Mouse (Mus musculus) adrenal gland, adult (tissue): ENCODE data around the gene Retreg3.
A peak's percentile ranks its signal among the peaks of the same experiment; 100 is the strongest.

ENCODE experiments used
- DNase-seq, 2 experiments: peaks; one replicate each; pipeline ENCODE4 v3.0.0; 2022 to 2023; ENCODE audit warnings: low spot score in 1 of 2; ENCODE audit not compliant: inconsistent age in 2 of 2

Gene Retreg3

DNA sequence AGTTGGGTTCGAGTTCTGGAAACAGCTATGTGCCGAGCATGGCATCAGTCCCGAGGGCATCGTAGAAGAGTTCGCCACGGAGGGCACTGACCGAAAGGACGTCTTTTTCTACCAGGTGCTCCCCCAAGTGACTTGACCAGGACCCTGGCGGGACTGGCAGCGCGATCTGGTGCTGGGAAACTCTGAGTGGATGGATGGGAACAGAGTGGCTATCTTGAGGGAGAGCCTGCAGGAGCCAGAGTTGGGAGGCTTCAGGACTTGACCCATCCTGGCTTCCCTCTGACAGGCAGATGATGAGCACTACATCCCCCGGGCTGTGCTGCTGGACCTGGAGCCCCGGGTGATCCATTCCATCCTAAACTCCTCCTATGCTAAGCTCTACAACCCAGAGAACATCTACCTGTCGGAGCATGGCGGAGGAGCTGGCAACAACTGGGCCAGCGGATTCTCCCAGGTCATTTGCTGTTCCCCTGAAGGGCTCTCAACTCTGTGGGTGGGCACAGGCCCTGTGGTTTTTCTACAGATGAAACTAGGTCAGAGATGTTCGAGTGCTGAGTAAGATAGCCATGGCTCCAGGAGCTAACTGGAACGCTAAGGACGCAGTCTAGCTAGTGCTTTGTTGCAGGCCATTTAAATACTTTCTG, 974 bp upstream of the Retreg3 start:
- no peak for DNase-seq

DNA sequence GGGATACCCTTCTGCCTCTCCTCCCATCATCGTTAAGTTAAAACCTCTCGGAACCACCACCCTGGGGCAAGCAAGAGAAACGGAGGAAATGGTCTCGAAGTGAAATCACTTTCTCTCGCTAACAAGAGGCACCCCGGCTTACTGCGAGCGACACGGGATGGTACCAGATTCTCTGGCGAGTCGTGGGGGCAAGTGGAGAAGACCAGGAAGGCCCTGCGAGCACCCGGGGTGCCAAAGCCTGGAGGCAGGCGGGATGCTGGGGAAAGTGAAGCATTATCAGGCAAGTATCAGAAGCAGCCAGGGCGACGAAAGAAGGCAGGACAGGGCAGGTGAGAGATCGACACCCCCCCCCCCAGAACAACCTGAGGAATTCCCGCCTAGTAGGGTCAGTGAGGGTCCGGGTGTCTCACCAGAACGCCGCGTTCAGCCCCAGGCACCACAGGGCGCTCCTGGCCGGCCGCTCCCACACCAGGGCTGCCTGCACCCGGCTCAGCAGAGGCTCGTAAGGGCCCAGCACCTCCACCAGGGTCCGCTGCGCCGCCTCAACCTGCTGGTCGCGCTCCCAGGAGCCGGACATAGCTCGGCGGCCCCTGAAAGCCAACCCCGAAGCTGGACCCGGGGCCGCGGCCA, 447 bp downstream of the Retreg3 start:
- no peak for DNase-seq

DNA sequence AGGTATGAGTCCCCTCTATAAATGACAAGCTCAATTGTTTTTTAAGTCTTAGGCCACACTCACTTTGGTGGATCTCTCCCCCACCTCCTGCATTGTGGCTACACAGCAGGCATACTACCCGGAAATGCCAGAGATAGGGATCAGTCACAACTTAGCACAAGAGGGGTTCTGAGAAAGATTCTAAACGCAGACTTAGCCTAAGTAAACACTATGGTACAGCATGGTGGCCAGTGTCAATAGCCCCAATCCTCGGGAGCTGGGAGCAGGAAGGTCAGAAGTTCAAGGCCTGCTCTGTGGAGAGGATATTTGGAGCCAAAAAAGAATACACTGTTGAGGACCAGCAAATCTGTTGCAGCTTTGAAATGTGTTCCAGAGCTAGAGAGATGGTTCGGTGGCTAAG, 1.6 kb downstream of the Retreg3 start:
- DNase-seq = peak in 1 of 2 experiments; percentile 50

DNA sequence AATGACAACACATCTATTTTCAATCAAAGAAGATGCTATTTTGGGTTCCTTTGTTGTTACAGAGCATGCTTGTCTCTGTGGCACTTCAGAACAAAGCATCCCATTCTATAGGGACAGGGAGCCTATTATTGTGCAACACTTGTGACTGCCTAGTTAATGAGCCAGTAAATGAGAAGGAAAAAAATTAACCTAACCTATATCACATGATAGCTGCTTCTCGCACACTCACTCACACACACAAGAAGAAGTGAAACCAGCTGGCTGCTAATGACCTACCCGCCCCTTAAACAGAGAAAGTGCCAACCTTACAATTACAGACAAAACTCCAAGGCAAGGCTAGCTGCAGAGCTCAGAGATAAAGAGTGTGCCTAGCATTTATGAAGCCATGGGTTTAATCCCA, 4.1 kb downstream of the Retreg3 start:
- no peak for DNase-seq

DNA sequence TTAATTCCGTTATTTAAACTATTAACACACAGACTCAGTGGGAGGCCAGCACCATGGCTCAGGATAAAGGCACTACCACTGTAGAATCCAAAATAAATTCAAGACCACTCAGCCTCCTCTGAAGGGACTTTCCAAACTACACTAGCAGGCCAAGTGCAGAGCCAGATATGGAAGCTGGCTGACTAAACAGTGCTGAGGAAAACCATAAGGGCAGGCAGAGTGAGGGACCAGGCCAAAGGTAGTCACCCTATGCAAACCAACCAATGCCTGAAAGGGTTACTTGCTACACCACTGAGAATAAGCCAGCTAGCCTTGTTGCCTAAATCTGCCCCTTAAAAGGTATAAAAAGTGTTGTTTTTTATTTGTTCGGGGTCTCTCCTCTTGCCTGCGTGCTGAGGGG, 7.5 kb downstream of the Retreg3 start:
- no peak for DNase-seq

DNA sequence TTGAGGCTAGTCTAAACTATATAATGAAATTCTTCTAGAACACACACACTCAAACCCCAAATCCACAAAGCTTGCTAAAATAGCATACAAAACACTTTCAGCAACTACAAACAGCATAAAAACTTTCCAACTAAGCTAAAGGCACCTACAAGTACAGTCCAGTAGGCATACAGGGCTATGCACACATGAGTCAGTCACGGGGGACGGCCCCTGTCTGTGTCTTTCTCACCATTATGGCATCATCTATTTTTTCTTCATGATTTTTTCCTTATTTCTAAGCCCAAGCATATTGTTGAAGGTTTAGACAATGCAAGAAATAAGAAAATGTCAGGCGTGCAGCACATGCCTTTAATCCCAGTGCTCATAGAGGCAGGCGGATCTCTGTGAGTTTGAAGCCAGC, 8.5 kb downstream of the Retreg3 start:
- no peak for DNase-seq

DNA sequence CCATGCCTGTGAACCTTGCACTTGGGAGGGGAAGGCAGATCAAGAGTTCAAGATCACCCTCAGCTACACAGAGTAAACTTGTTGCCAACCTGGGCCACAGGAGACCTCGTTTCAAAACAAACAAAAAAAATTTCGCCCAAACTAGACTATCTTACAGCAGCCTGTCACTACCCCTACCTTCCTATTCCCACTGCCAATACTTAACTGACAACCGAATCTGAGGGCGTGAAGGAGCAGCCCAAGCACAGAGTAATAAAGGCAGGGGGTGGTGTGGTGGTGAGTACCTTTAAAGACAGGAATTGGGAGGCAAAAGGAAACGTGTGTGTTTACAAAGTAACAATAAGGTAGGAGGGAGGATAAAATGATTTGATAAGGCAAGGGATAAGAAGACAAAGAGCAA, 9.0 kb downstream of the Retreg3 start:
- DNase-seq = no peak

DNA sequence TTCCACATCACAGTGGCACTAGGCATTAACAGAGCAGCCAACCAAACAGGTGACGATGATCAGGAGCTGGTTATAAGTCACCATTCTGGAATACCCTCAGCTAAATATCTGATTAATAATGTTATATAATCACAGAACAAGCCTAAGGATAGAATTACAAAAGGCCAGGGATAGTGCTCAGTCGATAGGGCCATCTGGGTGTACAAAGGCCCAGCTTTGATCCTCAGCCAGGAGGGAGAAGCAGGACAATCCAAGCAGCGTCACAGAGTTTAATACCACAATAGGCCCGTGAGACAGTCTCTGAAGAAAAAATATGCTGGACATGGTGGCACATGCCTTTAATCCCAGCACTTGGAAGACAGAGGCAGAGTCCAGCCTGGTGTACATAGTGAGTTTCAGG, 10.3 kb downstream of the Retreg3 start:
- DNase-seq = no peak

DNA sequence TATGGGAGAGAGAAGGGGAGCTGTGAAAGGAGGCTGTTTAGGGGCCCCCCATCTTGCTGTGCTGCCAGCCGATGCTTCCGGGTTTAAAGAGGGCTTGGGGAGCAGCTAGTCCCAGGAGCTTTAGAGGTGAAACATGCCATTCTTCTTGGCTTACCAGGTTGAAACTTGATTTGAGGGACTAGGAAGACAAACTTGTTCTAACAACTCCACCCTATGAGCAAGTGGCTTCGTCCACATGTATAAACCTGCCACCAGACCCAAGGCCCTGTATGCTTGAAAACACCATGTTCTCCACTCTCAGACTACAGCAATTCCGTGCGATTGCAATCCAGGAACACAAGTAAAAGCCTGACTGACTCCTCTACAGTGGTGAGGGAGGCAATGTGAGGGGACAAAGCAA, 16.7 kb downstream of the Retreg3 start:
- no peak for DNase-seq

DNA sequence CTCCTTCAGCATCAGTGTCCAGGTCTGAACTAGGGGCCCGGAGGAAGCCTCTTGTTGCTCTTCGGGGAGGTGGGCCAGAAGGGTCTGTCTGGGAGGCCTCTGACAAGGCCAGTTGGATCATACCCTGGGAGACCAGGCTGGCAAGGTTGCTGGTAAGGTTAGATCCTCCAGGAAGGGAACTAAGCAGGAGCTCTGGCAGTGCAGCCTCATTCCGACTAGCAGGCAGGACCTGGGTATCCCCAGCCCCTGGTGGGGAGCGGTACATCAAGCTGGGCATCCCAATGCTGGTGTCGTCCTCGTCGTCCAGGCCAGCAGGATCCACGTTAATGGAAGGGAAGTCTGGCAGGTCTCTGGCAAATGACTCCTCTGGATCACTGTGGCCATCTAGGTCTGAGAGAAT, 21.5 kb downstream of the Retreg3 start:
- DNase-seq = no peak

DNA sequence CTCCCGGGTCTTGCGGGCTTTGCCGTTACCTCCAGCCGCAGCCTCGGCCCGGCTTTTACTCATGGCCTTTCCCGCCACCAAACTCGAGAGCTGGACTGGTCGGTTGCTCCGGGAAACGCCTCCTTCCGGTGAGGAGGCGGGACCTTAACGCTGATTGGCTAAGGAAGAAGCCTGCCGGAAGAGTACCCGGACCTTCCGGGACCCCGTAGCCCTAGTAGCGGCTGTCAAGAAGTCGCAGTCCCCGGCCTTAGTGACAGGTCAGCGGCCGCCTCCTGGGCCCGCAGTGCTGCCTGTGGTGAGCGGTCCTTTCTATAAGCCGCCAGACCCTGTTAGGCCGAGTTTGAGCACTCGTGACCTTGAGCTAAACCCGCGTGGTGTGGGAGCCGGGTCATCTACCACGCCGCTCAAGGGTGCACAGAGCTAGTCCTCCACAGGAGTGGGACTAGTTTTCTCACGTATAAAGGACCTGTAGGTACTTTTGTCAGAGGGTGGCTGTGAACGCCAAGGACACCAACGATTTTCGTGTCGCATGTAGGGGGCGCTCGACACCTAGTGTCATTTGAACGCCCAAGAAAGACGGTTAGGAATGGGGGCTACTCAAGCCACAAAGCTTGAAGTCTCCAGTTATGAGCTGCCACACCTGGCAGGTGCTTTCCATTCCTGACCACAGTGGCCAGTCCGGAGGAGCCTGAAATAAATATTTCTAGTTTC, 24.2 kb downstream of the Retreg3 start, which contains the start of gene Psmc3ip:
Gene Psmc3ip, minus strand, starts transcription at position 123 of the 711 bp plus-strand sequence.
- peak; percentile 96 to 98 for DNase-seq

DNA sequence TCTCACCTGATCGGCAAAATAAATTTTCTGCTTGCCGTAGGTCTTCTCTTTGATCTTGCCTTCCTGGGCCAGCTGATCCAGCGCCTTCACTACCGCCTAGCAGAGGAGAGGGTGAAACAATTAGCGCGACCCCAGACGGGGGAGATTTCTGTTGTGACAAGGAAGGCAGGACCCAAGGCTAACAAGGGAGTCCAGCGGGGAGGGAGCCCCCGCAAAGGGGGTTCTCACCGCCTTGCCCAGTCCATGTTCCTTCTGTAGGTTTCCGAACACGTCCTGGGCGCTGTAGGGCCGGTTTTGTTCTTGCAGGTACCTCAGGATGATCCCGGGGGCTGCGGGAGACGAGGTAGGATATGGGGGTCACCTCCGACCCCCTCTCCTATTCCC, 24.8 kb downstream of the Retreg3 start:
- DNase-seq = no peak

DNA sequence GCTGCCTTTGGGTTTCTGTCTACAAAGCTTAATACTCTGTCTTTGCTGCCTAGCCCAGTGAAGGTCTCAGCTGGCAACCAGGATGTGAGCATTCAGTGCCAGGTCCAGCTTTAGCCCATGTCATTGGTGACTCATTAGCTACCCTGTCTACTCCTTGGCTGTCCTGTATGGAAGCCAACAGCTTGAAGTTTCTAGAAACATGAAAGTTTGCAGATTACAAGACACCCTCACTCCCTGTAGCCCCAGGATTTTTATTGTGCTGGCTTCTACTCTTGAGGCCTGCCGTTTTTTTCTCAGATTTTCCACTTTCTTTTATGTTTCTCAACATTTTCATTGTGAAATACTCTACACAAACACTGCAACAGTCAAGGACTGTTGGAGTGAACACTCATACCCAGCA, 29.8 kb downstream of the Retreg3 start:
- peak in 1 of 2 experiments; percentile 80 for DNase-seq

DNA sequence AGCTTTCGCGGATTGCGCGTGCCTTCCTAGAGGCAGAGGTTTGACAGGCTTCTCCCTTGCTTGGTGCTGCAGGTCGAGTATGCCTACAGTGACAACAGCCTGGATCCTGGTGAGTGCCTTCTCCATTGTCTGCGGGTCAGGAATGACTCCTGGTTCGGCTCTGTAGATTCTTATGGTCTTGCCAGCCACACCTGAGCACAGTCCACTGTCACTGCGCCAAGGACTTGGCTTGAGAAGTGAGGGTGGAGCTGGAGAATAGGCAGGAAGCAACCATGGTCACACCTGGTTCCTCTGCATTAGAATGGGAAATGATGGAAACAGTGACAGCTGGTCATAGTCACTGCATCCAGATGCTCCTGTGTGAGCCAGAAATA, 32.0 kb downstream of the Retreg3 start:
- DNase-seq = no peak

DNA sequence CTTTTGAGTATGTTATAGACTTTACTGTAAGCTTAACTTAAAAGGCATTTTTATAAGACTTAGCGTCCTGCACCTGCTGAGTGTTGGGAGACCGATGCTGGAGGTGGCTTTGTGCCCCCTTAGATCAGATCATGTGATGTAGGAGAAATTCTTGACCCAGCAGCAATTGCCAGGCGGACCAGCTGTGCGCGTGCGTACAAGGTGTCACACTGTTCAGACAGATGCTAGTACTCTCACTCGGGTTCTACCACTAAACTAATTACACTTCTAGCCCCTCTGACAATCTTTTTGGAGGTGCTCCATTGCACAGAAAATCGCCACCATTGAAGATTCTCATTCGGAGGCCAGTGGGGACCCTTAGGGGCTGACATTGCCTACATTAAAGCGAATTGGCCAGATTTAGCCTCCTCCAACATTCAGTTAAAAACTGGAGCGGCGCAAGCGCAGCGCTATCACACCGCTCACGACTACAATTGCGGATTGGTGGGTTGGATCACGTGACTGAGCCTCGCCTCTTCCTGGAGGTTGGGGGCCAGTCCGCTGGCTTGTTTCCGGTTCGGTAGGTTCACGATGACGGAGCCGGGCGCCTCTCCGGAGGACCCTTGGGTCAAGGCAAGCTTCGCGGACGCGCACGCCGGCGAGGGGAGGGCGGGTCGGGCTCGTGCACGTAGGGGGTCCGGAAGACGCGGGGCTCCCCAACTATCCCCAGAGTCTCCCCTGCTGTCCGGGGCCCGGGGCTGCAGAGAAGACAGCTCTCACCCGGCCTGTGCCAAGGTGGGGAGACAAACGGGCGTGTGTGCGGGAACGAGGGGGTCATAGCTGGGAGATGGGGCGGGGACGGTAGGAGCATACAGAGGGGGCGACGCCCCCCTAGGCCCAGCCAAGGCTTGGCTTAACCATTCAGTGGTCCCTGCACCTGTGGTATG, 32.7 kb downstream of the Retreg3 start, which contains the start of gene Mlx:
Gene Mlx, plus strand, starts transcription at position 522 of the 926 bp plus-strand sequence.
- peak; percentile 93 to 97 for DNase-seq

DNA sequence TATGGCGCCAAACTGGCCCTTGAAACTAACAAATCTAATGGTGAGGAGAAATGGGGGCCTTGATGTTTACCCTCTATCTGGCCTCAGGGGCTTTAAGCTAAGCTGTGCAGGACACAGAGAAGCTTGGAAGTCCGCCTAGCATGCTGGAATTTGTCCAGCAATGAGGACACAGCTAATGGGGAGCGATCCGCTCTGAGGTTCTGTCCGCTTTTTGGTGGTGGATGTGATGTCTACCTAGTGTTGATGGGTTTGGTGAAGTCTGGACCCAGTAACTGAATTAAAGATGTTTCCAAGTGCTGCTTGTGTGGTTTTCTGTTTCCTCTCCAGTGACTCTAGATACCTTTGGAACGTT, 33.4 kb downstream of the Retreg3 start:
- DNase-seq = peak in 1 of 2 experiments; percentile 58

DNA sequence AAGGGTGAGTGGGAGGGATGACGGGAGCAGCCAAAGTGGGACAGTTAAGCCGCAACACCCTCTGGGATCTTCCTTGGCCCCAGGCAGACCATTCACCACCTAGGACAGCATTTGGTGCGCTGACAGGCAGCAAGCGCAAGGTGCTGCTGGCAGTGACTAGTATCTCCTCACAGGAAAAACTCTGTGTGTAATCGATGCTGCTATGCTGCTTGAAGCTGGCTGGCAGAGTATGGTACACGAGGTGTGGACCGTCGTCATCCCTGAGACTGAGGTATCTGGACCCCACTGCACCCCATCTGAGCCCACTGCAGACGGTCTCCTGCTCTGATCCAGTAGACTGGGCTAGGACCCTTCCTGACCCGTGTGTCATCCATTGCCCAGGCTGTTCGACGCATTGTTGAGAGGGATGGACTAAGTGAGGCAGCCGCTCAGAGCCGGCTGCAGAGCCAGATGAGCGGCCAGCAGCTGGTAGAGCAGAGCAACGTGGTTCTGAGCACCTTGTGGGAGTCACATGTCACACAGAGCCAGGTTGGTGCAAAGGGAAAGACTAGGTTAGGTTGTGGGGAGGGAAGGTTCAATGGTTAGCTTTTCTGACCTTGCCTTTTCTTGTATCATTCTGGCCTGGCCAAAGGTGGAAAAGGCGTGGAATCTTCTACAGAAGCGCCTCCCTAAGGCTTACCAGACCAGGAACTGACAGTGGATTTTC, 33.9 kb downstream of the Retreg3 start:
- DNase-seq = no peak

DNA sequence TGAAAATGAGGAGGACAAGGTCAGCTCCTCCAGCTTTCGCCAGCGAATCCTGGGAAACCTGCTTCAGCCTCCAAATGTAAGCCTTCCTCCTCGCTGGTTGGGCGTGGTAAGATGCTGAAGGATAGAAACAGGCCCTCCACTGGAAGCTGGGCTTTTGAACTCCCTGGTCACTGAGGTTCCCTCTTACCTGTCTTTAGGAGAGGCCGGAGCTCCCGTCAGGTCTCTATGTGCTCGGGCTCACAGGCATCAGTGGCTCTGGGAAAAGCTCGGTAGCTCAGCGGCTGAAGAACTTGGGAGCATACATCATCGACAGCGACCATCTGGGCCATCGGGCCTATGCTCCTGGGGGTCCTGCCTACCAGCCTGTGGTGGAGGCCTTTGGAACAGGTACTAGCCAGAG, 34.9 kb downstream of the Retreg3 start:
- DNase-seq = peak in 1 of 2 experiments; percentile 44

DNA sequence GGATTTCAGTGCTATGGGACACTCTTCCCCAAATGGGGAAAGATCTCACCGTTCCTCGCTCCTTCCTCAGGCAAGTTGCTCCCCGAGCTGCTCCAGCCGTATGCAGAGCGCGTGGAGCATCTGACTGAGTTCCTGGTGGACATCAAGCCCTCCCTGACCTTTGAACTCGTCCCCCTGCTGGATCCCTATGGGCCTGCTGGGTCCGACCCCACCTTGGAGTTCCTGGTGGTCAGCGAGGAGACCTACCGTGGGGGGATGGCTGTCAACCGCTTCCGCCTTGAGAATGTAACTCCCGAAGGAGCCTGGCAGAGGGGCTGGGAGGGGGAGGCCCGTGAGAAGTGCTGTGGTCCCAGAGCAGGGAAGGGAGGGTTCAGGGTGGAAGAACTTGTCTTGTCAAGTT, 35.4 kb downstream of the Retreg3 start:
- peak; percentile 34 to 40 for DNase-seq

DNA sequence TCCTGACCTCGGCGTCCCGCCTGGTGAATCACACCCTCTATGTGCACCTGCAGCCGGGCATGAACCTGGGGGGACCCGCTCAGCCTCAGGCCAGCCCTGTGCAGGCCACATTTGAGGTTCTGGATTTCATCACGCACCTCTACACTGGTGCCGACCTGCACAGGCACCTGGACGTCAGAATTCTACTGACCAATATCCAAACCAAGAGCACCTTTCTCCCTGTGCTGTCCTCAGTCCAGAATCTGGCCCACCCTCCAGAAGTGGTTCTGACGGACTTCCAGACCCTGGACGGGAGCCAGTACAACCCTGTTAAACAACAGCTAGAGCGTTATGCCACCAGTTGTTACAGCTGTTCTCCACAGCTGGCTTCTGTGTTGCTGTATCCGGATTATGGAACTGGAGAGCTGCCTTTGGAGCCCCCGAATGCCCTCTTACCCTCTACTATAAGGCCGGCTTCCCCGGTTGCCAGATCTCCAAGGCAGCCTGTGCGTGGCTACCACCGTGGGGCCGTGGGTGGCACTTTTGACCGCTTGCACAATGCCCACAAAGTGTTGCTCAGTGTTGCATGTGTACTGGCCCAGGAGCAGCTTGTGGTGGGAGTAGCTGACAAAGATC, 36.5 kb downstream of the Retreg3 start:
- peak in 1 of 2 experiments; percentile 79 for DNase-seq
